Mouse (Mus musculus): ENCODE measurements around the gene Igsf3. TPM values are rescaled to one million over a fixed set of nuclear protein-coding genes. Genes with fewer than 3 reads are reported as not detected.

The Igsf3 gene
- polyA plus RNA-seq, 2 experiments from 2014 or later, result 0.86 to 1.6 TPM

DNA sequence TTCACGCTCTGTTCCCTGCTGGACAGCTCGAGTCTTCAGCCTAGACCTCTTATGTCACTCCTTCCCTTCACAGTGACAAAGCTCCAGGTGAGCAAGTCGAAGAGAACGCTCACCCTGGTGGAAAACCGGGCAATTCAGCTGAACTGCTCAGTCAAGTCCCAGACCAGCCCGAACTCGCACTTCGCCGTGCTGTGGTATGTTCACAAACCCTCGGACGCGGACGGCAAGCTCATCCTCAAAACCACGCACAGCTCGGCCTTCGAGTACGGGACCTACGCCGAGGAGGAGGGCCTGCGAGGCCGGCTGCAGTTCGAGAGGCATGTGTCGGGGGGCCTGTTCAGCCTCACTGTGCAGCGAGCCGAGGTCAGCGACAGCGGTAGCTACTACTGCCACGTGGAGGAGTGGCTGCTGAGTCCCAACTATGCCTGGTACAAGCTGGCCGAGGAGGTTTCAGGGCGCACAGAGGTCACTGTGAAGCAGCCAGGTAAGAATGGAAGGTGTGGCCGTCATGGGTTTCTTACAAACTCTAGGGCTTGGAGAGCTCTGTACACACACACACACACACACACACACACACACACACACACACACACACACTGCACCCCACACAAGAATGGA lies 74.0 kb downstream of the Igsf3 start:
- no peak for ATAC-seq

DNA sequence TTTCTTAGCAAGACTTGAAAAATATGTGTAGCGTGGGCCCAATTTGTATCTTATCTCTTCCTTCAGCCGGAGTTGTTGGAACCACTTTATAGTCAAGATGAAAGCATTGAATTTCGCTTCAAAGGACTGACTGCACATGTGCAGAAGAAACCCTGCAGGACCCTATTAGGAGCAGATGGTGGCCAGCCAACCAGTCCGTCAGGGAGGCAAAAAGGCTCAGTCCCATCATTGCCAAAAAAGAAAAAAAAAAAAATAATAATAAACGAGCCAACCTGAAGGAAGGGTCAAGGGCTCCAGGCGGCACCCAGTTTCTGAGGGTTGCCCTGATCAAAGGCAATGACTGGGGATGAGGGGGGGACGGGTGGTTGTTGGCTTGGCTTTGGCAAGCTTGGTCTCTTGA lies 83.7 kb downstream of the Igsf3 start:
- ATAC-seq, result no peak

DNA sequence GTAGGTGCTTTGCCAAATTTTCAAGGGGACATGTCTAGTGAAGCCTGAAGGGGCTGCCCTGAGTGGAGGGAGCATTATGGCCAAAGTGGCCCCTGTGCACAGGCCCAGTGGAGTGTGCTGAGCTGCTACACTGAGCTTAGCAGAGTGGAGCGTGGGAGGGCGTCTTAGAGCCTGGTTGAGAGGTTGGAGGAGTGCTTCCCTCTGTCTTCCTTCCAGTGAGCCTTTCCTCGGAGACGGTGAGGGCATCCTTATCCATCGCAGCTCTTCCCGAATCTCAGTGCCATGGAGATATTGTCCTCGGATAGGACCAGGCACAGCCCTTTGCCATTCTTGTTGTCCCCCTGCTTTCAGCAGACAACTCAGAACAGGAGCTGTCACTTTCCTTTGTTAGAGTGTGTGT lies 84.2 kb downstream of the Igsf3 start:
- no peak for ATAC-seq

DNA sequence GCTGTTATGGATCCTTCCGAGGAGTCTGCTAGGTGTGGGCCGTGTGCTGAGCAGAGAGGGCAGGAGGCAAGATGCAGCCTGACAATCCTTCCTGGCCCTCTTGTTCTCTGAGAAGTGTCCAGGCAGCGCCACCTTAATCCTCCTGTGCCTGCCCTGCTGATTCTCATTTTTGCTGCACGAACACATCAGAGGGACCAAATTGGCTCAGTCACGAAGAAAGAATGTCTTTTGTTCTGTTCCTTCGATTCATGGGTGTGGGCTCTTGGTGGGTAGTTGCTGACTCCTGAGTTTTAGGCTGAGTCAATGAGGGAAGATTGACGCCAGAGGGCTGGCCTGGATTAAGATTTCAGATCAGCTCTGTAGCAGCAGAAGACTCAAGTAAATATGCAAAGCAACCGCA lies 84.9 kb downstream of the Igsf3 start:
- no peak for ATAC-seq

DNA sequence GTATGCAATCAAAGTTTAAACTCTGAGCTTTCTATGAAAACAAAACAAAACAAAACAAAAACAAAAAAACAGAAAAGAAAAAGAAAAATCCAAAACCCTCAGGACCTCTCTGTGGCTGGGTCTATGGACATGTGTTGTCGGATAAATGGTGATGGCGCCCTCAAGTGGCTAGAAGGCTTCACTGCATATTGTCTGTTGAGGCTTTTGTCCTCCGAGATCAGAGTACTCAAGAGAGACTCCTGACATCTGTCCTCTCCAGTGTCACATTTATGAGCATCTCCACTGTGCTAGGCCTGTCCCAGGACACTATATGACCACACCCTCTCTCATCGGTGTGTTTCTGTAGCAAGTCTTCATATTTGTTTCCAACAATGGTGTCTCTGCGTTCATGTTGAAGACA lies 85.4 kb downstream of the Igsf3 start:
- ATAC-seq, result peak; percentile 52

DNA sequence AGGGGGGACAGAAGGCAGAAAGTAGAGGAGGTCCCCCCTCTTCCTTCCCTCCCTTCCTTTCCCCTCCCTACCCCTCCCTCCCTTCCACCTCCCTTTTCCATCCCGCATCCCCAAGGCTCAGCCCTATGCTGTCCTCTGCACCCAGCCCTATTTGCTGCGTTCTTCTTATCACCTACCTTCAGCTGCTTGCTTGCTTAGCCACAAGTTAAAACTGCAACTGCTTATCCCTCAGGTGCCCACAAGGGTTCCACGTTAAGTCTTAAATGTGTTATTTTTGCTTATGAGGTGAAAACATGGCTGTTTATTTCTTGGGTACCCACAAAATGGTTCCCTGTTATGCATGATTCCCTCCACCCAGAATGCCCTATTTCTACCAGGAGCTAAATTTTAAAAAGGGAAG lies 86.6 kb downstream of the Igsf3 start:
- no peak for ATAC-seq

DNA sequence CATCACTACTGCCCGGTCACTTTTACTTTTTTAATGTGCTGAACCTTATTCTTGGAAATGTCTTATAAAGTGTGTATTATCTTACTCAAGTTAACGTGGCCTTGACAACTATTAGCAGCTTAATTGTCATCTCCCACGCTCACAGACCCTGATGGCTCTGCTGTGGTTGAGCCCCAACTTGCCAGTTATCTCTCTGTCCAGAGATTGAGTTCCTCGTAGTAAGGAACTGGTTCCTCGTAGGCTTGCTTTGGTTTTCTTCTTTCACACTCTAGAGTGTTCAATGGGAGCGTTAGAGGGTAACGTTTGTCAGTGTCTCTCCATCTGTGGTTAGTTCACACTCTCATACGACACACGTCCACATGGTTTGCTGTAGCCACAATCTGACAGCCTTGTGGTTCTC lies 92.8 kb downstream of the Igsf3 start:
- ATAC-seq, result no peak

DNA sequence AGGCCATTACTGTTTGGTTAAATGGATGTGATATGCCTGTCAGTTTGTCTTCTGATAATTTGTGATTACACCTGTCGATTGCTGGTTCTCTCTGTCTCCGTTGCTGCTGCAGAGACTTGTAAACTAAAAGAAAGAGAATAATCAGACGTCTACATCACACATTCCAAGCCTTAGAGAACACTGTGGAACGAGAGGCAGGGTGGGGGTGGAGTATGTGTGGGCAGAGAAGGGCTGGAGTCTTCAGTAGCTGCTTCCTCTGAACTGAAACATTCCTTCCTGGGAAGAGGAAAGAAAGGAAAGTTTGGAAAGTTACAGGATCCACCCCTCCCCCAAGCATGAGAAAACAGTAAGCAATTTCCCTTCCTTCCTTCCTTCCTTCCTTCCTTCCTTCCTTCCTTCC lies 95.0 kb downstream of the Igsf3 start:
- ATAC-seq, result no peak

DNA sequence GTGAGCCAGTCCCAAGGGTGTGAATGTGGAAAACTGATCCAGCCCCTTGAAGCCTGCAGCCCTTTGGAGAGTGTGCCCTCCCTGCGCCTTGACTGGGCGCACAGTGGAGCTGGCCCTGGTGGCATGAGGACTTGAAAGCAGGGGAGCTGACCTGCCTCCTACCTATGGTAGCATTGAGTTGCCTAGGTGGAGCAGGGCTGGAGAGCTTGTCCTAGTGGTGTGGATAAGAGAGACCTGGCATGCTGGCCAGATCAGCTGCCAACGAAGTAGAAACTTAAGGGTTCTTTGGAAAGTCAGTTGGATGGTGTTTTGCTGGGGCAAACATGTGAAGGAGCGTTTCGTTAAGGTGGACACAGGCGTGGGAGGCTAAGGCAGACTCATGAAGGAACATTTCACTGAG lies 105.1 kb downstream of the Igsf3 start:
- ATAC-seq, result no peak

DNA sequence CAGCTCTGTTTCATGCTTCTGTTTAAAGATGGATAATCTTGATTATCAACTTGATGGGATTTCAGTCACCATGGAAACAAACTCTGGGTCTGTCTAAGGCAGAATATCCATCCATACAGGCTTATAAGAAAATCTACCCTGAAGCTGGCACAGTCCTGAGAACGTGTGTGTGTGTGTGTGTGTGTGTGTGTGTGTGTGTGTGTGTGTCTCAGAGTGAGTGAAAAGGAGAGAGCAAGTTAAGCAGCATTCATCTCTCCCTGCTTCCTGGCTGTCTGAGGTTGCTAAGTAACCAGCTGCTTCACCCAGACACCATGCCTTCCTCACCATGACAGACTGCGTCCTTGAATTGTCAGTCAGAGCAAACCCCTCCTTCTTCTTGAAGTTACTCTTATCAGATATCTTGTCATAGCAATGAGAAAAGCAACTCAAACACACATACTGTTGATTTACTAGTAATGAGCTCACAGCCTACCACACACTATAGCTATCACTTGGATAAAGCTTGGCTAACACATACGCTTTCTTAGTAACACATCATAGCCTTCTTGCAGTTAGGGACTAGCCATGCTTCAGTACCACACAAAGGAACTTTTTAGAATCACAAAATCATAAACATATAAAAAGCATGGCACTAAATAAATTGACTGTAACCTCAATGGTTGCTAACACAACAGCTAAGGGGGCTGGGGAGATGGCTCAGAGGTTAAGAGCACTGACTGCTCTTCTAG lies 106.5 kb downstream of the Igsf3 start:
- no peak for ATAC-seq

DNA sequence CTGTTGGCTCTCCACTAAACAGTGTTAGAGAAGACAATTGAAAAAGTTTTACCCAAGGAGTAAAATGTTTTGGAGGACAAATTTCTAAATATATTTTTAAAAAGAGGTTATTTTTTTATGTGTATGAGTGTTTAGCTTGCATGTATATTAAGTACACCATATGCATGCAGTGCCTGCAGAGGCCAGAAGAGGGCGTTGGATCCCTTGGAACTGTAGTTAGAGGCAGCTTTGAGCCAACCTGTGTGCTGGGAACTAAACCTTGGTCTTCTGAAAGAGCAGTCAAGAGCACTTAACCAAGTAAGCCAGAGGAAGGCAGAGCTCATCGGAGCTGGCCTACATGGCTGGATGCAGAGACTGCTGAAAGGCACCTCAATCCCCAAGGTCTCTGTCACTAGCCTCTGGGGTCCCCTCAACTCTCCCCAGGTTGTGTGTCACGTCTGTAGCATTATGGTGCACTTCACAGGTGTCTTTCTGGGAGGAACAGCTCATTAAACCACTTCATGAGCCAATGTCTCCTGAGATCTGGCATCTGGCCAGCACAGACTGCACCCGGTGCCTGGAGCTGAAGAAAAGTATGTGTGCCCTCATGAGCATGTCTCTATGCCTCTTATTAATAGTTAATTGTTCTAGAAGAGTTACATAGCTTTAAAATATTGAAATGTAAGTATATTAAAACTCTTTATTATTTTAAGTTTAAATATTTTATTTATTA lies 109.3 kb downstream of the Igsf3 start:
- no peak for ATAC-seq

DNA sequence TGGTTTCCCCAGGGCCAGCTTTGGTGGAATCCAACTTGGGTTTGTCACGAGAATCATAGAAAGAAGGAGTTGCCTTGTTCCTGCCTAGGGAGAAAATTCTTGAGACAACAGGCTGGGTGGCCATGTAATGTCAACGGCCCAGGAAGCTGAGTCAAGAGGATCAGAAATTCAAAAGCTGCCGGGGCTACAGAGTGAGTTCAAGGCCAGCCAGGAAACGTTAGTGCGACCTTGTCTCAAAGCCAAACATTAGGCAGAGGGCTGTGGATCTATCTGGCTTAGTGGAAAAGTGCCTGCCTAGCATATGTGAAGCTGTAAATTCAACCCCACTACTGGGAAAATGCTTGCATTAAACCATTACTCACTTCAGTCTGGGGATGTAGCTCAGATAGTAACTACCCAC lies 110.6 kb downstream of the Igsf3 start:
- ATAC-seq, result no peak

DNA sequence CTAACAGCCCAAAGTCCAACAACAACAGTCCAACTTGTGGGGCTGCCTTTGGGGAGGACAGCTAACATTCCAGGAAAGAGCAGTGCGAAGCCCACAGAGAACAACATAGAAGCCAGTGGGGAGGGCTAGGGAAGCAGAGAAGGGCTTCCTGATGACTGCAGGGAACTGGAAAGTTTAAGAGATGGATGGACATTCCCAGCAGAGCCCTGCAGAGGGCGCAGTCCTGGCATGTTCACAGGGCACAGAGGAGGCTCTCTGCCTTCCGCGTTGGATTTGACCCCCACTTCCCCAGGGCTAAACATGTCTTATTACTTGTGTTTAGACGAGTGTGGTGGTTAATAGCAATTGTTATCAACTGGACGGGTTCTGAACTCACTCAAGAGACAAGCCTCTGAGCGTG lies 111.3 kb downstream of the Igsf3 start:
- ATAC-seq, result no peak

DNA sequence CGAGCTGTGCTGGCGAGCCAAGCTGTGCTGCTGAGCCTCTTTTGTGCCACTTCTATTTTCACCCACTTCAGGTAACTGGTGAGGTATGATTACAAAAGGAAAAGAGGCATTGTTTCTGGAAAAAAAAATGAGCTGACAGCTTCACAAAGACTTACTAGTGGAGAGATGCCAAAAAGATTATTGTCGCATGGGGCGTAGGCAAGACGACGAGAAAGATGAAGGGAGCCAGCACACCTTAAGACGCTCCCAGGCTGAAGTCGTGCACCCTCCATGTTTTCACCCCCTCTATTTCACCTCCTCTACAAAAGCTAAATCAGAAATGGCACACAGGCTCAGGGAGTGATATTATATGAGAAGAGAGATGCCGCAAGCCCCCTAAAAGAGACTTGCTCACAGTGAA lies 113.6 kb downstream of the Igsf3 start:
- ATAC-seq, result no peak

DNA sequence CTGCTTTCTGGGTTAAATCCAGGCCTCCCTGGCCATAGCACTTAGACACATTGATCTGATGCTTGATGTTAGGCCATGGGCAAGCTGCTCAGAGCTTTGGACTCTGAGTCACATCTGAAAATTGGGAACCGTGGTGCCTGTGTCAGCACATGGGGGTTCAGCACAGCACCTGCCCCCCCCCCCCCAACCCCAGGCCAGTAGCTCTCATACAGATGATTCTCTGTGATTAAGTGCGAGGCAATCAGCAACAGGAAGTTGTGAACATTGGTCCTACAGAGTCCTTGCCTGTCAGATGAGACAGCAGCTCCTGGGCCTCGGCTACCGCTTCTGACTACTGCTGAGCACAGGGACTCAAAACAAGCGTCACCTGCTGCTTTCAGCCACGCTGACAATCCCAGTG lies 116.0 kb downstream of the Igsf3 start:
- ATAC-seq, result no peak

DNA sequence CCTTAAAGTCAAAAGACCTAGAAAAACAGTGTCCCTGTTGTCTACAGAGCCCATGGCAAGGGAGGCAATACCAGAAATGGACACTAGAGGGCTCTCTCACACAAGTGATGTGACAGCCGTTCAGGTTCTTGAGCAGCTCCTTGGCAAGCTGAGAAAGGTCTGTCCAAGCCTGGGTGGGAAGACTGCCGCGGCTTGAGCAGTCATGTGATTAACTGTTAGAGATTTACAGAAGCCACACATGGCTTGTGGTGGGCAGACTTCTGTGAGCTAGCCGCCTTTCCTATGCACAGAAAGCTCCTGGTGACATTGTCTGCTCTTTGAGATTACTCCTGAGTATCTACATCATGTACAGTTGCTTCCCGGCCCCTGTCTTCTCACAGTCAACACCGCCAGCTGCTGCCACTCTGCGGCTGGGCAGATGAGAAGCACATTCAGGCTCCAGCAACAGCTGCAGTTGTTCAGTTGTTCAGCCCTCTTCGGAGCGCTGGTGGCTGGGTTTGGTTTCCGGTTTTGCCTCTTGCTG lies 117.1 kb downstream of the Igsf3 start:
- peak; percentile 76 for ATAC-seq

DNA sequence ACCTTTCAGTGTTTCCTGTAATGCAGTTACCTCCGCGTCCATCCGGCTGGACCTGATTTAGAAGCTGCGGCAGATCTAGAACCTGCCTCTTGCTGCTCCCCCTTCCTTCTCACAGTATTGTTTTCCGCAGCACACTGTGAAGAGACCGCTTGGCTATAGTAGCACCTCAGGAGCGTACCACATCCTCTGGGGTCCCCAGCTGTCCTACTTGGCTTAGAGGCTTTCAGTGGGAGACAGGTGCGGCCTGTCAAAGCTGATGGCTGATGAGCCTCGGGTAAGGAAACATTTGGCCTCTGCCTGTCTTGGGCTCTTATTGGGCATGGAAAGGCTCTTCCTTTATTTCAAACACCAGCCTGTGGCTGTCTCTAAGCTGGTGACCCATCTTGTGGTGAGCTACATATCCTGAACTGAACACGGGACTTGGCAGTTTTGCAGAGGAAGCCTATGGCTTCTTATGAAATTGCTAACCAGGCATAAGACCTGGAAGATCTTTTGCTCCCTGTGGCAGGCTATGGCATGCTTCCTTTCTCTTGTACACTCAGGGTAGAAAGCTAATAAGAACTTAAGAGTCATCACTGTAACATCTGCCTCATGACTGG lies 120.6 kb downstream of the Igsf3 start:
- ATAC-seq, result no peak

DNA sequence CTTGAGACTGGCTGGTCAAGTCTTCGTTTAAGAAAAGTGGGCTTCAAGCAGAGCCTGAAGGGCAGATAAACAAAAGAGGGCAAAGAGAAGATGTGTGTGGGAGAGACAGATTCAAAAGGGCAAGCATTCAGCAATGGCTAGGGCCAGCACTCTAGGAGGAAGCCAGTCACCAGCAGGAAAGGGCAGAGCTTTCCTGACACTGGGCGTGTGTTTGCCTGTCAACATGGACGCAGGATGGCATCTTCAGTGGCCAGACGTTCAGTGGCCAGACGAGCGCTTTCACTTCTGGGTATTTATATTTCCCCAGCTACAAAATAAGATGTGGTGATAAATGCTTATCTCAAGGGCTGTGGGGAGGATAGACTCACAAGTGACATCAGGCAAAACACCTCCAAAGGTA lies 123.0 kb downstream of the Igsf3 start:
- ATAC-seq, result no peak

DNA sequence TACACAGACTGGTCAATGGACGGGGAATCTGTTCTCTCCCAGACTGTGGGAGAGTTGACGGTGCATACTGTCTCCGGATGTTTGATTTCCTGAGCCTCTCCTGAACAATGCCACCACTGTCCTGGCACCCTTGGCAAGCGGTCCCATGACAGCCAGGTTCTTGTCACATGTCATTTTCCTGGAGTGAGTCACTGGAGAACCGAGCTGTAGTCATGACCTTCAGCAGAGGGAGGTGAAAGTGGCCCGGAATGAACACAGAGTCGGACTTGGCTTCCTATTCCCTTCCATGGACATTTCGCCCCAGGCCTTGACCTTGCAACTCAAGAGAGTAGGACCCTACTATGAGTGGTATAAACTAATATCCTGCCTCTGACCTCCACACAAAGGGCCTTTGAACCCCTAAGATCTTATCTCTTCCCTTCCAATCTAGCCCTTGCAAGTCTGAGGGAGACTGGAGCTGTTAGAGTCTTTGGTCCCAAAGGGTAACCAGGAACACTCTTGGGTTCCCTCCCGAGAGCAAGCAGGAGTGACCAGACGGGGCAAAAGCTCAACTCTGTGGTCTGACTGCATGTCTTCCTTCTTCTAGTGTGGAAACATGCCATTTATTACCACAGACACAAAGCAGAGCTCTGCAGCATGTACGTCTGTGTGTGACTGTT lies 123.6 kb downstream of the Igsf3 start:
- ATAC-seq, result no peak

DNA sequence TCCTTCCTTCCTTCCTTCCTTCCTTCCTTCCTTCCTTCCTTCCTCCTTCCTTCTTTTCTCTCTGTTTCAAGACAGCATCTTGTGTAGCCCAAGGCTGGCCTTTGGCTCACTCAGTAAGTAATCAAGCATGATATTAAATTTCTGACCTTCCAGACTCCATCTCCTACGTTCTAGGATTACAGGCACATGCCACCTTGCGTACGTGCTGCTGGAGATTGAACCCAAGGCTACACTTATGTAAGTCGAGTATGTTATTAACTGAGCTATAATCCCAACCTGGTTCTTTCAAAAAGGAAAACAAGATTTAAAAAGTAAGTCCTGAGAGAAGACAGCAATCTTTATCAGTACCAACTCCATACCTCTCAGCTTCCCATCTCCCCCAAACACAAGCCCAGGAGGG lies 124.7 kb downstream of the Igsf3 start:
- no peak for ATAC-seq

DNA sequence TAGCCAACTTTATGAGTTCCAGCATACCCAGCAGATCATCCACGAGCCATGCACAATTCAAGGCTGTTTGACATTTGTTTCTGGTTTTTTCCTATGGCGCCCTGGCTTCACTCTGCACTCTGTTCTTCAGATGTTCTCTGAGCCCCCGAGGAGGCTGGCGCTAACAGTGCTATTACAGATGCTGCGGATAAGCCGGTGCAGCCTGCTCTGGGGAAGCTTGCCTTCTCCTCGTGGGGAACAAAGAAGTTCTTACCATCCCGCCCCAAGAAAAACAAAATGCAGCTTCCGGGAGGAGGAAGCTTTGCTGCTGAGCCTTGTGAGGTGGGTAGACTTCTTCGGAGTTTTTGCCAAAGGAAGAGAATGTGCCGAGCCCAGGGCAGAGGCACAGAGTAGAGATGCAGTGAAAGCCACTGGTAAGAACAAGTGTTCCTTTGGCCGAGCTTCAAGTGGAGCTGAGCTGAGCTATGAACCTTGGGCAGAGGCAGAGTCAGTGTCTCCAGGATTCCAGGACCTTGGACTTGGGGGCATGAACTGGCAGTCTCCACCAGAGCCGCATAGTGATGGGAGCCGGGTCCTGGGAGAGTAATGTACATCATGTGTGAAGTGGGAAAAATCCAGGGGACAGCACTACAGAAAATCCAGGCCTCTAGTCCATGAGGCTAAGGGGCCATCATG lies 125.3 kb downstream of the Igsf3 start:
- ATAC-seq, result no peak

DNA sequence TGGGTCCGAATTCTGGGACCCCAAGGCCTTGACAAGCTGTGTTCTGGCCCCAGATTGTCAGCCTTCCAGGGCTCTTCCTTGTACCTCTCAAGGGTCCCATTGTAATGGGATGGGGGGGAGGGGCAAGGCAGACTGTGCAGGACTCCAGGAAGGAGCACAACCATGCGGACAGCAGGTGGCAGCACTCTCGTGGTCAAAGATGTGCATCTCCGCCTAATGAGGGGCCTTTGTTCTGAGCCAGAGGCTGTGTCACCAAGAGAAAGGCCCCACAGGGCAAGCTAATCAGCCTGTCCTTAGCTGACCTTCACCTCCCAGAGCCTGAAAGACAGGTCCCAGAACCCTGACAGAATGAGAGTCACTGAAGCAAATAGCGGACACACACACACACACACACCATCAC lies 129.3 kb downstream of the Igsf3 start:
- ATAC-seq, result no peak

Data from activated CD4-positive, CD25-positive, alpha-beta regulatory T cell, adult 4 months (primary cell).